Mouse (Mus musculus) layer of hippocampus, postnatal 10 days (tissue): Measurements from ENCODE around the gene Pam. TPM values are rescaled to one million over a fixed set of nuclear protein-coding genes. Genes with fewer than 3 reads are reported as not detected.
"Not testable (repeated sequence)": the region's sequence is repeated elsewhere in the genome, so short reads cannot be mapped to it uniquely, and the experiment has no call there.

Experiments
- DNase-seq, 2 experiments: peaks; one replicate each; pipeline ENCODE4 v3.0.0; 2021; ENCODE audit warnings: low spot score in 2 of 2
- total RNA-seq, 2 experiments: library from RNA; stranded (reverse); gene quantifications; 2 replicates each; pipeline ENCODE4 v1.2.3; 2021

Pam gene
- total RNA-seq, 2 experiments from 2014 or later: 158 to 166 TPM

DNA sequence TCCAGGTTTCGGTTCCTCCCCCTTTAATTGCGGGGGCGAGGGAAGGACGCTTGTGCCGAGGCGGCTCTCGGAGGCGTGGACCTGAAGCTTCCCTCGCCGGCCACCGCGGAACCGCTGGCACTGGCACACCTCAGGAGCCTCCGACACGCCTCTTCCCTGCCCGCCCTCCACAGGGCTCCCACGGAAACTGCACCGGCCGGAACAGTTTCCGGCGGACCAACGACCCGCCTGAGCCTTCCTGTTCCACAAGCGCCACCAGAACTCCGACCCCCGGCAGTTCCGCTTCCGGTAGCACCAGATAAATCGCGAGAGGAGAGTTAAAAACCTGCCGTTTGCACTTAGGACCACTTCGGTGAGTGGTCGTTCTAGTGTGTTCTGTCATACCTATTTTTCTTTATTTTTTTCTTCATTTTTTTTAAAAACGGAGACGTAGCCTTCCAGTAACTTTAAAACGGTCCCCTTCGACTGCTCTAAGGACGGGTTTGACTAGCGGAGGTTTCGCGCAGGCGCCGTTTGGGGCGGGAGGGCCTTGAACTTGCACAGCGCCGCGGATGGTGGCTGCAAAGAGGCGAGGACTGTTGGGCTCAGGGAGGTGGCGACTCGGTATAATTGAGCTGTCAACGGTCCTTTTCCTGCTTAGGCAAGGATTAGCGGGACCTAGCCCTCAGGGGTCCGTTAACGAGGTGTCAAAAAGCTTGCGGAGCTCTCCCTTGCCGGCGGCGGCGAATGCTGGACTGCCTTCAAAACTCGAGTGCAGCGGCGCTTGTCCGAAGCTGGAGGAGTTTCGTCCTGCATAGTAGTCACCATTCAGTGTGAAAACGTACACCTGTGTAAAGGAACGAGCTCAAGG lies 325.3 kb downstream of the Pam start, which contains the start of the genes Gin1 and Ppip5k2:
Gin1 (plus strand) TSS at position 269 of the 850 bp plus-strand sequence.
Ppip5k2 (minus strand) TSS at position 508 of the 850 bp plus-strand sequence.
- DNase-seq: peak; percentile 91 to 96

DNA sequence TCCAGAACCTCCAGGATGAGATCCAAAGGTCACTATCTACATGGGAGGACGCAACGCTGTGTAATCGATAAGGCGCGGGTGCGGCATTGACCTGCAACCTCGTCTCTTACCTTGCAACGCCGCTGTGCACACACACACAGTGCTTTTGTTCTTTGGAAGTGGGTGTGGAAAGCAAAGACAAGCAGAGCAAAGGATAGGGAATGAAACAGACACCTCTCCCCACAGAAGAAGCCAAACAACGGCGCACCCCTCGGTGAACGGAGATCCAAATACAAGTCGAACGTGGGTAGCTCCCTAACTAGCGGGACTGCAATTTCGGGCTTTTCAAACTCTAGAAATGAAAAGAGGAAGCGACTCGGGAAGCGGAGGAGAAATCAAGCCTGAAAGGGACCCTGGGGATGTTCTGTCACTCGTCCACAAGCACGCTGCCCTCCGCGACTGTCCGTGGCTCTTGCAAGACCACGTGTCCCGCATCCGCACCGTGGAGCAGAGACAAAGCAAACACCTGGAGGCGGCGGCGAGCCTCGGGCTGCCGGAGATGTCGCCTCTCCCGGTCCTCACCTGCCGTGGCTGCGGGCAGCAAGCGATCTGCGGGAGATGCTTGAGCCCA lies 326.0 kb downstream of the Pam start:
- DNase-seq: peak in 1 of 2 experiments; percentile 17

DNA sequence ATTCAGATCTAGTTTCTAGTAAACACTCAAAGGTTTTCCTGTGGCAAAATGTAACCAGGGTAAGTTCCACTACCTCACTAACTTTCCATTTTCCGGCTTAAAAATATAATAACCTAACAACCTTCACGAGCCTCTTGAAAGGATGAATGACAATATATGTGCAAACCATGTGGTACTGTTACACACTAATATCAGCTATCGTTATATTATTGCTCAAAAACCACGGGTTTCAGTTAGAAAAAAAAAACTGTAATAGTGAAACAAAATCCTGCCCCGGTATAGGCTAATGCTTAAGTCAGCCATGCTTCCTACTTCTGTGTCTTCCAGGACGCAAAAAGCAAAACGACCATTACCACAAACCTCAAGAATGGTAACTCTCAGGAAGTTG lies 326.5 kb downstream of the Pam start:
- DNase-seq: no peak

DNA sequence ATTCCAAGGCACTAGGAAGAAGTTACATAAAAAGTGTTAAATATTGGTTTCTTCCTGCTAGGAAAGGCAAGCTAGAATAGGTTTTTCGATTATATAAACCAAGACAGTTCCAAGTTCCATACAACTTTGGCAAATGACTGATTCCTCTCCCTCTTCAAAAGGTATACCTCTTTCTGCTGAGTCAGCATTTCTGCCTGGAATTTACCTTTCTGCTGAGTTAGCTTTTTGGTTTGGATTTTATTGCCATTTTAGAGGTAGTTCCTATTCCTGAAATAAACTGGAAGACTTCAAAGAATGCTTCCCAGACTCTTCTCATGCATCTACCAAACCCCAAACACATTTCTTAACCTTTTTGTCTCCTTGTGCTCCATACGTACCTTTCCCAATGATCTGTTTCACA lies 327.4 kb downstream of the Pam start:
- DNase-seq: no peak

- DNase-seq: not testable (repeated sequence)
Measured at GRCm38 (mm10) chr1:97765712-97766111, 329.7 kb downstream of the Pam start.

- DNase-seq: no peak
Measured at GRCm38 (mm10) chr1:97761477-97761876, 334.0 kb downstream of the Pam start.

DNA sequence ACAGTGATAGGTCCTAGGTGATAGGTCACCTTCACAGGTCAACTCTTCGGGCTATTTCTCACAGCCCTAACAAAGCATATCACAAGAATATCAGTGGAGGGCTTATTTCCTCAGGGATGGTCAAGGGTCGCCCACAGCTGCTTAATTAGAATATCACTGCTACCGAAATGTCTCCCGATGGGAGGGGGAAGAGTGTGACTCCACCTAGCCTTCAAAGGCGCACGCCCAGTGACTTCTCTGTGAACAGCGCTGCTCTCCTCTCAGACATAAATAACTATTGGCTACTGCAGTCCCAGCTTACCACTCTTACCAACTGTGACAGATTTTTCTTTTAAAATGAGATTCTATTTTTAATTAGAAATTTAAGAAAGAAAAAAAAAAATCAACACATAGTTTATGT lies 334.8 kb downstream of the Pam start:
- DNase-seq: no peak

DNA sequence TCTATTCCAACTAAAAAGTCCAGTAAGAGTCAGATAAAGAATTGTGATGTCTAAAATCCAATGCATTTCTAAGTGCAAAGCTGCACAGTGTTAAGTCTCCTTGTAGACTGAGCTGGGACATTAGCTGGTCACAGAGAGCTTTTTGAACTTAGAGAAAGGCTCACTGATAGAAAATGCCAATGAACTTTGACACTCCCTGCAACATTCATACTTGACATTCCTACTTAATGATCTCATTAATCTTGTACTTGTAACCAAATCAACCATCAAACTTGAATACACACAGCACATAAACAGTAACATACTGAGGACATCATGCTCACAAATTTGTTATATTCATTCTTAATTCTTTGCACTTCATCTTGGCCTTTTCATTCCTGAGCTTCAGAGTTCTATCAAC lies 335.6 kb downstream of the Pam start:
- DNase-seq: no peak

GRCm38 (mm10) chr1:97754392-97754791 lies 341.1 kb downstream of the Pam start:
- no peak for DNase-seq

DNA sequence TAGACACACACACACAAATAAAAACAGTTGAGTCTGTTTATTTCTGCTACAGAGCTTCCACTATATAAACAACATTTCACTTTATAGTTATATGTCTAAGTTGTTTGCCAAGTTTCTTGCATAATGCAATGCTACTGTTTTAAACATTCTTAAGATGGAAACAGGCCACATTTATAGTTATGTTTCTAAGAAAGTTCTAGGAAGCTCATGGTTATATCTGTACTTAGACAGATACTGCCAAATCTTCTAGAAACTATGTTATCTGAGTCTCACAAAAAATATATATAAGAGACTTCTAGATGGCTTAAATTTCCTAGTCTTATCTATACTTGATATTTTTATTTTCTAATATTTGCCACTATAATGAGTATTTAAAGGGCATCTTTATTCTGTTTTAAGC lies 342.2 kb downstream of the Pam start:
- no peak for DNase-seq

DNA sequence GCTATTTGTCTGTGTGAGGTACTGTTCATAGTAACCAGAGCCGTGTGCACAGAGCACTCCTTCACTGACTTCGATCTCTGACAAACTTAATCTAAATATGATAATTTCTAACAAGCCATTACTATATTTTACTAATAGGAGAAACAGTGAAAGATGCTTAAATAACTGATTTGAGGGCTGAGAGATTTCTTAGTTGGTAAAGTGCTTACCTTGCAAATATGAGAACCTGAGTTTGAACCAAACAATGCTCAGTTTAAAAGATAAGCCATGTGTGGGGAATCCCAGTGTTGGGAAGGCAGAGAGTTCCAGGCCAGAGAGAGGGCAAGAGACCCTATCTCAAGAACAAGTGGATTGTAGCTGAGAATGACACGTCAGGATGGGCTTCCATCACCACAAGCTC lies 347.3 kb downstream of the Pam start:
- no peak for DNase-seq

GRCm38 (mm10) chr1:97746261-97746660 lies 349.2 kb downstream of the Pam start:
- DNase-seq: no peak

DNA sequence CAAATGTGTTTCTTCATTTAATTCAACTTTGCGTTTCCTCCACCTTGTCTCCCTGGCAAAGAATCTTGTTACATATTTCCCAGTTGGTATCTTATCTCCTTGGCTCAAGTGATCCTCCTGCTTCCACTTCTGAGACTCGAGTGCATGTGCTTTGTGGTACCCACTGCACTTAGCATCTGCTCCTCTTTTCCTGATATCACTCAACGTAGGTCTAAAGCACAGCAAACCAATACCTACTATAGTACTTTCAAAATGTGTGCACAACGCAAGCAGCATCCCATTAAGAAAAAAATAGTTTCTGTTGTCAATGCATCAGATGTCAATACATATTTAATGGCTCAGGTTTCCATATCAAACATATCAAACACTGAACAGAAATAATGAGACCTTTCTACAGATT lies 349.7 kb downstream of the Pam start:
- no peak for DNase-seq
